Mouse (Mus musculus) G1E (cell line): Measurements from ENCODE around the gene Cdc25b. TPM values are rescaled to one million over a fixed set of nuclear protein-coding genes. Genes with fewer than 3 reads are reported as not detected.
A peak's percentile ranks its signal among the peaks of the same experiment; 100 is the strongest.

Experiments used
- ATAC-seq: 2 replicates; pipeline ENCODE4 v1.8.0; 2016; ENCODE audit warnings: mild to moderate bottlenecking; ENCODE audit not compliant: insufficient number of reproducible peaks, poor library complexity, low FRiP score, severe bottlenecking; ENCODE audit errors: extremely low read depth
- DNase-seq: peaks from one replicate; pipeline ENCODE4 v3.0.0; 2012; ENCODE audit warnings: low spot score
- H3K27me3 ChIP-seq: 2 replicates; pipeline ENCODE4 v1.6.1; 2012; ENCODE audit warnings: mild to moderate bottlenecking, low read length, inconsistent platforms; ENCODE audit not compliant: insufficient read depth
- H3K36me3 ChIP-seq: replicated peaks from 2 replicates; pipeline ENCODE3; 2012; ENCODE audit warnings: mild to moderate bottlenecking, inconsistent platforms
- H3K4me1 ChIP-seq: 2 replicates; pipeline ENCODE4 v1.6.1; 2012; ENCODE audit warnings: low read depth, low read length, inconsistent platforms, mixed read lengths; ENCODE audit not compliant: insufficient read depth
- H3K4me3 ChIP-seq: 2 replicates; pipeline ENCODE4 v1.5.1; 2012; ENCODE audit warnings: low read depth, mild to moderate bottlenecking, inconsistent platforms, low read length, moderate library complexity, mixed read lengths
- H3K9me3 ChIP-seq: replicated peaks from 2 replicates; pipeline ENCODE4 v1.6.1; 2012; ENCODE audit warnings: inconsistent platforms
- CTCF ChIP-seq: IDR thresholded peaks from 2 replicates; pipeline ENCODE4 v1.5.1; 2012; ENCODE audit warnings: low read depth, low read length, inconsistent platforms, mixed read lengths
- GATA1 ChIP-seq: IDR thresholded peaks from 2 replicates; pipeline ENCODE4 v1.6.1; 2012; ENCODE audit warnings: borderline replicate concordance, low read length, inconsistent platforms, mixed read lengths
- GATA2 ChIP-seq: IDR thresholded peaks from 2 replicates; pipeline ENCODE4 v1.6.1; 2012; ENCODE audit warnings: low read depth, low read length, inconsistent platforms, borderline replicate concordance
- POLR2AphosphoS5 ChIP-seq: IDR thresholded peaks from 2 replicates; pipeline ENCODE4 v1.6.1; 2012; ENCODE audit warnings: low read depth, low read length, inconsistent platforms; ENCODE audit not compliant: insufficient replicate concordance
- TAL1 ChIP-seq: conservative IDR thresholded peaks from 2 replicates; pipeline ENCODE4 v1.6.1; 2012; ENCODE audit warnings: low read depth, low read length, inconsistent platforms, mixed read lengths
- polyA plus RNA-seq: library from polyadenylated mRNA; stranded (reverse); fragments of >175 nt; gene quantifications from 2 replicates; pipeline ENCODE4 v1.2.3, GENCODE M21; 2012
- total RNA-seq, 2 experiments: library from RNA; stranded (forward) in 1 of 2; stranded (reverse) in 1 of 2; fragments of 200-1000 nt in 1 of 2; fragments of >200 nt in 1 of 2; fragmentation: Nextera tagmentation in 1 of 2; gene quantifications; 2 replicates each; pipeline ENCODE4 v1.2.3; 2014 to 2017

The Cdc25b gene
- total RNA-seq (2014; fragmentation: Nextera tagmentation) (14.0 and 85.9 TPM in 2 replicates), total RNA-seq (2017) (12.6 and 14.2 TPM in 2 replicates), polyA plus RNA-seq (6.0 and 7.0 TPM in 2 replicates)

DNA sequence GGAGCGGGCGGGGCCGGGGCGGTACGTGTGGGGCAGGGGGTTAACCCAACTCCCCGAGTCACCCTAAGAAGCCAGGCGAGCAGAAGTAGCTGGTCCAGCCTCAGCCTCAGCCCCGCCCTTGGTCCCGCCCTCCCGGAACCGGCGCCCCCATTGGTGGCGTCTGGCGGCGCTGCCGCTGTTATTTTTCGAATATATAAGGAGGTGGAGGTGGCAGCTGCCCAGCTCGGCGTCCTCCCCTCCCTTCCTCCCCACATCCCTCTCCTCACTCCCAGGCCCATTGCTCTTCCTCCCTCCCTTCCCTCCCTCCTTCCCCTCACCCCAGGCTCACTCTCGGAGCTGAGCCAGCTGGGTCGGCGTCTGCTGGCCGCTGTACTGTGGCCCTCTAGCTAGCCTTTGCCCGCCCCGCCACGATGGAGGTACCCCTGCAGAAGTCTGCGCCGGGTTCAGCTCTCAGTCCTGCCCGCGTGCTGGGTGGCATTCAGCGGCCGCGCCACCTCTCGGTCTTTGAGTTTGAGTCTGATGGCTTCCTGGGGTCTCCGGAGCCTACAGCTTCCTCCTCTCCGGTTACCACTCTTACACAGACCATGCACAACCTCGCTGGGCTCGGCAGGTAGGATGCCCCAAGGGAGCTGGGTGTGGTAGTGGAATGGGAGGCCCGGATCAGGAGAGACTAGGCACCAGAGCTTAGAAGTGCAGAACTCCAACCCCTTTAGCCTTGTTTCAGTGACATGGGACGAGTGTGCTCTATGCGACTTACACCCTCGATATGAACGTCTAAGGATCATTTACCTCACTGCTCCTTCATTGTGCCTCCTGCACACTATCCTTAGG is at the start of gene Cdc25b, which contains the start of gene Spef1:
Gene Cdc25b (plus strand): TSS at position 179 of the 831 bp plus-strand sequence.
Gene Spef1 (minus strand): TSS at position 512 of the 831 bp plus-strand sequence.
- Histone ChIP-seq H3K4me3 (peak within 1 kb of the TSS; percentile 78), H3K9me3 (no peaks in the 10 kb centered on the region), H3K27me3 (peaks cover 6% of the 10 kb centered on the region; the same call in 1 of the 2 replicates), H3K36me3 (peaks cover 19% of the 10 kb centered on the region), H3K4me1 (peaks cover 50% of the 10 kb centered on the region)
- peak; percentile 88 for DNase-seq
- ATAC-seq, result peak; percentile 72
- TF ChIP-seq TAL1 (no peak), POLR2AphosphoS5 (no peak), GATA2 (no peak), GATA1 (no peak), CTCF (no peak)

DNA sequence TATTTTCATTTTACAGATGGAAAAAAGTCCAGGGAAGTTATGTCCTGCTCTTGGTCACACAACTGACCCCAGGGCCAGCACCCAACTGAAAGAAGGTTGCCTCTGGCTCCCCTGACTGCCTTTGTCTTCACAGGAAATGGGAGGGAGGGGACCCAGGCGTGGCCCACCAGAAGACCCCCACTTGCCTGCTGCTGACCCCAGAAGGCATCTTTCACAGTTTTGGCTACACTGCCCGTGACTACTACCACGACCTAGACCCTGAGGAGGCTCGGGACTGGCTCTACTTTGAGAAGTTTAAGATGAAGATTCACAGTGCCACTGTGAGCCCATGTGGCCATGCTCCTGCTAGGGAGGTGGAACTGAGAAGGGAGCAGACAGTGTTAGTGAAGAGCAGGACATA is 48.5 kb upstream of the Cdc25b start:
- H3K27me3 ChIP-seq, result no peaks in the 10 kb centered on the region

GRCm38 (mm10) chr2:131138760-131139159 is 48.0 kb upstream of the Cdc25b start:
- DNase-seq, result no peak

More for the DNA sequence above, 48.5 kb upstream of the Cdc25b start:
- Histone ChIP-seq H3K9me3 (no peaks in the 10 kb centered on the region), H3K36me3 (peaks cover 22% of the 10 kb centered on the region), H3K4me1 (peaks cover 59% of the 10 kb centered on the region), H3K4me3 (no peak overlapping the region)
- DNase-seq (no peak), ATAC-seq (no peak)
- TF ChIP-seq GATA2 (no peak), GATA1 (no peak)

DNA sequence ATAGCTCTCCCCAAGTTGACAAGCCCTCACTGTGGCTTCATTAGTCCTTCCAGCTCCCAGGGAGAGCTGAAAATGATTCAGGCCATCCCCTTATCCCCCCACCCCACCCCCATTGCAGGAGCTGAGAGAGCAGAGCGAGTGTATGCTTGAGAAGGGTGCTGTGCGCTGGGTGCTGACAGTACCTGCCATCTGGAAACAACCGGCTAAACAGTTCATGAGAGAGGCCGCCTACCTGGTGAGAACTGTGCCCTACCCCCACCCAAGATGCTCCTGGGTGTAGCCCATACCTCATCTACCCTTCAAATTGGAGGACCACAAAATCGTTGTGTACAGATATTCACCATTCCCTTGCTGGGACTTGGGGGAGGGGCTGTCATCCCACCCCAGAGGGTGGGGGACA is 47.5 kb upstream of the Cdc25b start:
- no peak for TF ChIP-seq TAL1
- no peak for TF ChIP-seq GATA1
- TF ChIP-seq POLR2AphosphoS5, result no peak
- peaks cover 58% of the 10 kb centered on the region for H3K4me1 ChIP-seq
- peaks cover 31% of the 10 kb centered on the region for H3K36me3 ChIP-seq
- DNase-seq, result no peak
- ATAC-seq, result no peak
- H3K9me3 ChIP-seq, result no peaks in the 10 kb centered on the region
- H3K4me3 ChIP-seq, result no peak overlapping the region
- H3K27me3 ChIP-seq, result no peaks in the 10 kb centered on the region

More at GRCm38 (mm10) chr2:131138760-131139159, 48.0 kb upstream of the Cdc25b start:
- no peak for TF ChIP-seq CTCF
- TF ChIP-seq GATA2, result no peak
- no peak for TF ChIP-seq POLR2AphosphoS5
- TF ChIP-seq GATA1, result no peak
- no peak for TF ChIP-seq TAL1
- no peak overlapping the region for H3K4me3 ChIP-seq
- no peak for ATAC-seq
- no peaks in the 10 kb centered on the region for H3K27me3 ChIP-seq
- H3K9me3 ChIP-seq, result no peaks in the 10 kb centered on the region
- H3K36me3 ChIP-seq, result peaks cover 27% of the 10 kb centered on the region
- peaks cover 61% of the 10 kb centered on the region for H3K4me1 ChIP-seq

DNA sequence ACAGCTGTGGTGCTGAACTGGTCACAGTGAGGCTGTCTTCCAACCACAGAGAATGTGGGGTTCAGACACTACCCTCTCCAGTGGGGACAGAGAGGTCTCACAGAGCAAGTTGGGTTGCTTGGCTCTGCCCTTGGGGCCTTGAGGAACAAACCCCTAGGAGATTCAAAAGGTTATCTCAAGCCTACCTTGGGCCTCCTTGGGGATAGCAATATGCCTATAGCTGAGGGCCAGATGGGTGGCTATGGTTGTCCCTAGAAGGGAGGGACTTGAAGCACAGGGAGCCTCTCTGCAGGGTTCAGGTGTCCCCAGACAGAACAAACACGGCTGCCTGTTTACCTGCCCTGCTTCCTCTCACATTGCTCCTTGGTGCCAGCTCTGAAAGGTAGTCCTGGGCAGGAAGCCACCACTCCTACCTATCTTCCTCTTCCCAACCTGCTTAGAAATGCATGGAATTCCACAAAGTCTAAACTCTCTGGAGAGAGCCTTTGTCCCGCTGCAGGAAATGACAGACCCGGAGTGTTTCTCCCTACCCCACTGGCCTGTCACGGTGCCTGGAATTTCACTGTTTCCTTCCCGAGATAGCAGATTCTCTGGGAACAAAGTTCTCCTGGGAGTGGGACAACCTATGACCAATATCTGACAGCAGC is 46.7 kb upstream of the Cdc25b start:
- peaks cover 5% of the 10 kb centered on the region; the same call in 1 of the 2 replicates for H3K9me3 ChIP-seq
- H3K27me3 ChIP-seq, result no peaks in the 10 kb centered on the region
- H3K36me3 ChIP-seq, result peaks cover 33% of the 10 kb centered on the region
- no peak overlapping the region for H3K4me3 ChIP-seq
- peaks cover 51% of the 10 kb centered on the region for H3K4me1 ChIP-seq
- no peak for DNase-seq
- TF ChIP-seq TAL1, result no peak
- TF ChIP-seq GATA2, result no peak
- TF ChIP-seq POLR2AphosphoS5, result no peak
- TF ChIP-seq GATA1, result no peak
- no peak for TF ChIP-seq CTCF
- ATAC-seq, result no peak

GRCm38 (mm10) chr2:131140533-131140905 is 46.2 kb upstream of the Cdc25b start:
- DNase-seq (no peak), ATAC-seq (no peak)
- Histone ChIP-seq H3K4me3 (no peak overlapping the region), H3K4me1 (peaks cover 46% of the 10 kb centered on the region), H3K27me3 (no peaks in the 10 kb centered on the region), H3K36me3 (peaks cover 38% of the 10 kb centered on the region), H3K9me3 (peaks cover 5% of the 10 kb centered on the region; the same call in 1 of the 2 replicates)
- TF ChIP-seq TAL1 (no peak), GATA1 (no peak), CTCF (no peak), POLR2AphosphoS5 (no peak), GATA2 (no peak)
